Mouse (Mus musculus) neutrophil, adult 5-6 weeks (primary cell): Measurements from ENCODE around the gene Syngr3. TPM values are rescaled to one million over a fixed set of nuclear protein-coding genes. Genes with fewer than 3 reads are reported as not detected.
"Not testable (repeated sequence)": the region's sequence is repeated elsewhere in the genome, so short reads cannot be mapped to it uniquely, and the experiment has no call there.

ENCODE experiments used
- ATAC-seq: fragments of 151-379, 151-347 bp; 2 replicates; pipeline ENCODE4 v1.8.0; 2017; ENCODE audit warnings: mild to moderate bottlenecking, moderate TSS enrichment; ENCODE audit not compliant: insufficient number of reproducible peaks, poor library complexity, low FRiP score, severe bottlenecking; ENCODE audit errors: extremely low read depth
- total RNA-seq: library from RNA; stranded (forward); fragments of 200-1000 nt; gene quantifications from 2 replicates; pipeline ENCODE4 v1.2.3, GENCODE M21; 2017

Syngr3 gene
- total RNA-seq, 1 experiment from 2014 or later, result not detected

GRCm38 (mm10) chr17:24721383-24721955, 31.7 kb upstream of the Syngr3 start:
- ATAC-seq, result not testable (repeated sequence)

GRCm38 (mm10) chr17:24720616-24721015, 30.9 kb upstream of the Syngr3 start:
- ATAC-seq, result not testable (repeated sequence)

- ATAC-seq, result peak; percentile 88
These were observed 29.9 kb upstream of the Syngr3 start for GRCm38 (mm10) chr17:24719494-24720222.

- ATAC-seq, result not testable (repeated sequence)
These were observed 29.2 kb upstream of the Syngr3 start for GRCm38 (mm10) chr17:24718938-24719337.

GRCm38 (mm10) chr17:24717943-24718342, 28.2 kb upstream of the Syngr3 start, which contains the start of the genes Rnf151 and Rps2:
Gene Rnf151 (minus strand): TSS chr17:24718063.
Gene Rps2 (plus strand): TSS chr17:24718116.
- ATAC-seq, result no peak

GRCm38 (mm10) chr17:24716166-24716682, 26.5 kb upstream of the Syngr3 start:
- no peak for ATAC-seq

- ATAC-seq, result no peak
These were observed 25.8 kb upstream of the Syngr3 start for GRCm38 (mm10) chr17:24715556-24715955.

- ATAC-seq, result peak; percentile 62
These were observed 18.9 kb upstream of the Syngr3 start for GRCm38 (mm10) chr17:24708646-24709045.

GRCm38 (mm10) chr17:24707801-24708425, 18.2 kb upstream of the Syngr3 start:
- ATAC-seq, result no peak

- ATAC-seq, result peak; percentile 89
These were observed 17.4 kb upstream of the Syngr3 start, which contains the start of gene Tbl3 for GRCm38 (mm10) chr17:24706982-24707800. Gene Tbl3 (minus strand): TSS chr17:24707660.

GRCm38 (mm10) chr17:24705821-24706220, 16.1 kb upstream of the Syngr3 start:
- ATAC-seq, result no peak

- ATAC-seq, result no peak
These were observed 11.5 kb upstream of the Syngr3 start for GRCm38 (mm10) chr17:24701251-24701650.

- no peak for ATAC-seq
These were observed 9.7 kb upstream of the Syngr3 start for GRCm38 (mm10) chr17:24699473-24699872.

GRCm38 (mm10) chr17:24698715-24699114, 9.0 kb upstream of the Syngr3 start:
- no peak for ATAC-seq

- ATAC-seq, result no peak
These were observed 8.2 kb upstream of the Syngr3 start for GRCm38 (mm10) chr17:24697985-24698384.

- ATAC-seq, result peak; percentile 56
These were observed 6.4 kb upstream of the Syngr3 start, which contains the start of the genes Gfer and Noxo1 for GRCm38 (mm10) chr17:24696011-24696697. Gene Gfer (minus strand): TSS chr17:24696156. Gene Noxo1 (plus strand): TSS chr17:24696234.

GRCm38 (mm10) chr17:24695326-24696010, 5.7 kb upstream of the Syngr3 start:
- no peak for ATAC-seq

GRCm38 (mm10) chr17:24692385-24692784, 2.6 kb upstream of the Syngr3 start:
- no peak for ATAC-seq
